Mouse (Mus musculus): ENCODE results near the gene Ddx24. TPM values are rescaled to one million over a fixed set of nuclear protein-coding genes. Genes with fewer than 3 reads are reported as not detected.

The Ddx24 gene
- polyA plus RNA-seq, 1 experiment from 2014 or later = 76.7 TPM

DNA sequence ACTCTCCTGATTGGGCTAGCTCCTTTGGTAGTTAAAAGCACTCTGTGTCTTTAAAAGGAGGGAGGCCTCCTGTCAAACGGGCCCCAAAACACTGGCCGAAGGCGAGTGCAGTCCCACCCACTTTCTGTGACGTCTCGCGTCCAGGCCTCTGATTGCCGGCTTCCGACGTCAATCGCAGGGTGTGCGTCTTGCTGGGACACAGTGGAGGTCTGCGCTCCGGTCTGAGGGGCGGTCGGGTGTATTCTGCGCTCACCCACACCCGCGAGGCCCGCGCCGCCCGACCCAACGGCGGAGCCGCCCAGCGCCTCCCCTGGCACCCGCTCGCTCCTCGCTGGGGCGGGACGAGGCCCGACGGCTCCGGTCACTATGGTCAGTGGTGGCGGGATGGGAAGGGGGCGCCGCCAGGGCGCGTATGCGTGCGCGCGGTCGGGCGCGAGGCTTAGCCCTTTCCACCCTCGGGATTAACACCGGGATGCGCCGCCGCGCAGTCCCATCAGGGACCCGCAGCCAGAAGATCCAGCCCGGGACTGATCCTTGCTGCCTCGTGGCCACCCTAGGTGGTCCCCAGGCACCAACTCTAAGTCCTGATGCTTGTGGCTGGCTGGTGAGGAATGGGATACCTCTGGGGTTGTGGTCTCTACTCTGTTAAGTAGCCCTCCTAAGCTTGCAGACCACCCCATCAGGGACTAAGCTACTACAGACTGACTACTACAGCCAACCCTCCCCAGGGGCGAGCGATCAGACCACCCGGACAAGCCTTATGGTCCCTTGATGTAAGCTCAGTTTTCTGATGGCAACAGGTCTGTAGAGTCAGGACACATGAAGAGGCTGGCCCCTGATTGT is 36.9 kb downstream of the Ddx24 start, which contains the start of gene Otub2:
Gene Otub2 (plus strand): TSS at position 178 of the 843 bp plus-strand sequence.
- peak; percentile 99 for ATAC-seq (ENCODE audit: borderline replicate concordance, extremely low read depth, low FRiP score, low TSS enrichment)
- Histone ChIP-seq H3K27me3 (no peaks in the 10 kb centered on the region), H3K4me2 (peak within 1 kb of the TSS; percentile 72), H3K27ac (no peak within 1 kb of the TSS), H3K9me3 (no peaks in the 10 kb centered on the region), H3K4me3 (peak within 1 kb of the TSS; percentile 83), H3K9ac (peak within 1 kb of the TSS; percentile 64), H3K36me3 (no peaks in the 10 kb centered on the region), H3K4me1 (peaks cover 13% of the 10 kb centered on the region)
- under 1% methylated on average over 58 of the region's 58 CpGs for WGBS

GRCm38 (mm10) chr12:103380226-103380625 is 45.4 kb downstream of the Ddx24 start:
- WGBS = 84% methylated on average over 4 of the region's 4 CpGs
- no peak overlapping the region for H3K4me3 ChIP-seq
- H3K9me3 ChIP-seq = no peaks in the 10 kb centered on the region
- no peaks in the 10 kb centered on the region for H3K36me3 ChIP-seq
- no peaks in the 10 kb centered on the region for H3K27me3 ChIP-seq
- no peaks in the 10 kb centered on the region for H3K4me1 ChIP-seq
- H3K9ac ChIP-seq = no peak overlapping the region
- no peak for ATAC-seq (ENCODE audit: borderline replicate concordance, extremely low read depth, low FRiP score, low TSS enrichment)
- H3K4me2 ChIP-seq = no peak overlapping the region
- H3K27ac ChIP-seq = no peak overlapping the region

DNA sequence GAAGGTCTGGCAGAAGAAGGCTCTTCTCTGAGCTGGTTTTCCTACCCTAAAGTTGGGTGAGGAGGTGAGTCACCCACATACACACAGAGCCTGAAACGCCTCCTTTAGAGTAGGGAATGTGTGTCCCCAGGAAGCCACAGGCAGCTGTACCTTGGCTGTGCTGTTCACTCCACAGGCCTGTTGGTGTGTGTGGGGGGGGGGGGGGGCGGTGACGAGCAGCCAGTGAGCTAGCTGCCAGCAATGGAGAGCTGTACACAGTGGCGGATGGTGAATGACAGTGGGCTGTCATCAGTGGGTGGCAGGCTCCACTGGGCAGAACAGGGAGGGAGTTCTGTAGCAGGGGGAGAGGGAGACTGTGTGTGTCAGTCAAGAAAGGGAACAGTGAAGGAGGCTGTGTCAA is 48.9 kb downstream of the Ddx24 start:
- Histone ChIP-seq H3K4me1 (no peaks in the 10 kb centered on the region), H3K9ac (no peak overlapping the region), H3K27me3 (no peaks in the 10 kb centered on the region), H3K4me3 (no peak overlapping the region), H3K9me3 (no peaks in the 10 kb centered on the region), H3K36me3 (no peaks in the 10 kb centered on the region), H3K4me2 (no peak overlapping the region), H3K27ac (no peak overlapping the region)
- WGBS = 67% methylated on average over 4 of the region's 4 CpGs
- ATAC-seq (ENCODE audit: borderline replicate concordance, extremely low read depth, low FRiP score, low TSS enrichment) = no peak

DNA sequence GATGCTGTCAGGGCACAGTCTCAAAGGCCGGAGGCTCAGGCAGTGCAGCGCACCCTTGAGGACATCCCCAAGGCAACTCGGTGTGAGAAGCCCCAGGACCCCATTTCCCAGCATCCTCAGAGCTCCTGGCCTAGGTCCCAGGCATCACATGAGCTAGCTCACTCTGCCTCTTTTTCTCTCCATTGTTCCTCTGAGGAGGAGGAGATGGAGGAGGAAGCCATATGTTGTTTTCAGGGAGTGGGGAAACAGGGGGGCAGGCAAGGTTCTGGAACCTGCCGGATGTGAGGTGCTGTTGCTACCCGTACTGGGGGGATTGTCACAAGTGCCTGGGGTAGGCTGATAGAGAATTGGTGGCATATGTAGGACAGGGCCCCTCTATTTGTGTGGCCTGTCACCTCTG is 49.5 kb downstream of the Ddx24 start:
- H3K36me3 ChIP-seq = no peaks in the 10 kb centered on the region
- H3K4me3 ChIP-seq = no peak overlapping the region
- H3K9ac ChIP-seq = no peak overlapping the region
- 59% methylated on average over 5 of the region's 5 CpGs for WGBS
- no peaks in the 10 kb centered on the region for H3K4me1 ChIP-seq
- ATAC-seq (ENCODE audit: borderline replicate concordance, extremely low read depth, low FRiP score, low TSS enrichment) = no peak
- H3K4me2 ChIP-seq = no peak overlapping the region
- no peaks in the 10 kb centered on the region for H3K9me3 ChIP-seq
- H3K27ac ChIP-seq = no peak overlapping the region
- no peaks in the 10 kb centered on the region for H3K27me3 ChIP-seq

DNA sequence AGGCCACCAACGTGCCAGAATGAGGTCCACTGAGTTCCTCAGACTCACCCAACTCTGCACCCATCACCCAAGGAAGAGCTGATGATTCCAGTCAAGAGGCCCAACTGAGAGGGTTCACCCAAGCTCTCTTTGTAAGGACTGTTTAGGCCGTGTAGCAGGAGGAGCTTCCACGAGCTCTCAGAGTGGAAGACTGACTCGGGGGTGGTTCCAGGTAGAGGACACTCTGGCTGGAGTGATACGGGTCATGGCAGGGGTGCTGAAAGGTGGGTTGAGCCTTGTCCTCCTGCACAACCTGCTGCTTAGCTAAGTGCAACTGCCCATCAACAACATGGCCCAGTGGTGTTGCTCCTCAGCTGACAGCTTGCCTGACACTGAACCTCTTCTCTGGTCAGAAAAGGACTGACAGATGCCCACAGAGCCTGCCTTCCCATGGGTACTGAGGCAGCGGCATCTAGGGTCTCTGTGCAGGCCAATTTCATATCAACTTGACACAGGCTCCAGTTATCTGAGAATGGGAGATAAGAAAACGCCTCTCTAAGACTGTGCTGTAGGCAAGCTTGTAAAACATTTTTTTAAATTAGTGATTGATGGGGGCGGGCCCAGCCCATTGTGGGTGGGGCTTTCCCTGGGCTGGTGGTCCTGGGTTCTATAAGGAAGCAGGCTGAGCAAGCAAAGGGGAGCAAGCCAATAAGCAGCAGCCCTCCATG is 51.9 kb downstream of the Ddx24 start:
- Histone ChIP-seq H3K27ac (no peak overlapping the region), H3K4me1 (no peaks in the 10 kb centered on the region), H3K4me3 (no peak overlapping the region), H3K9ac (no peak overlapping the region), H3K4me2 (no peak overlapping the region), H3K9me3 (no peaks in the 10 kb centered on the region), H3K27me3 (no peaks in the 10 kb centered on the region), H3K36me3 (no peaks in the 10 kb centered on the region)
- ATAC-seq (ENCODE audit: borderline replicate concordance, extremely low read depth, low FRiP score, low TSS enrichment) = no peak
- WGBS = 56% methylated on average over 8 of the region's 8 CpGs

GRCm38 (mm10) chr12:103371711-103372110 is 53.9 kb downstream of the Ddx24 start:
- Histone ChIP-seq H3K4me2 (no peak overlapping the region), H3K9me3 (no peaks in the 10 kb centered on the region), H3K4me1 (no peaks in the 10 kb centered on the region), H3K36me3 (no peaks in the 10 kb centered on the region), H3K27ac (no peak overlapping the region), H3K4me3 (no peak overlapping the region), H3K9ac (no peak overlapping the region), H3K27me3 (peaks cover 4% of the 10 kb centered on the region; the same call in 1 of the 2 replicates)
- no peak for ATAC-seq (ENCODE audit: borderline replicate concordance, extremely low read depth, low FRiP score, low TSS enrichment)
- WGBS = 27% methylated on average over 6 of the region's 6 CpGs

DNA sequence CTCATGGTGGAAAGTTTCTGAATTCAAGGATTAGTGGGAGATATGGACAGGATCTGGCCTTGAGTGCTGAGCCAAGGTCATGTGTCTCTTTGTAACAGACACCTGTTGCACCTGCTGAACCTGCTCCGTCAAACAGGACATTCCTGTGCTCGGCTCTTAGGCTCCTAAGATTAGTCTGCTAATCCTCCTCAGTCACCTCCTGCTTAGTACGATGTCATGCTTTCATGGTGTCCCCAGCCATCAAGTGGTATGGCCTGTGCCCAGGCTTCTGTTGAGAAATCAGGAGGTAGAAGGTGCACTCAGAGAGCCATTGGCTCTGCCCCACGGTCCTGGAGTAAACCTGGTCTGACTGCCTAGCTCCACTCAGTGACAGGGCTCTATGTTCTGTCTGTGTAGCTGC is 54.8 kb downstream of the Ddx24 start:
- H3K27me3 ChIP-seq = peaks cover 4% of the 10 kb centered on the region; the same call in 1 of the 2 replicates
- no peaks in the 10 kb centered on the region for H3K4me1 ChIP-seq
- H3K27ac ChIP-seq = no peak overlapping the region
- no peak overlapping the region for H3K9ac ChIP-seq
- ATAC-seq (ENCODE audit: borderline replicate concordance, extremely low read depth, low FRiP score, low TSS enrichment) = no peak
- WGBS = 51% methylated on average over 4 of the region's 4 CpGs
- no peaks in the 10 kb centered on the region for H3K9me3 ChIP-seq
- H3K4me2 ChIP-seq = no peak overlapping the region
- no peak overlapping the region for H3K4me3 ChIP-seq
- H3K36me3 ChIP-seq = no peaks in the 10 kb centered on the region

- Histone ChIP-seq H3K4me2 (no peak overlapping the region), H3K36me3 (no peaks in the 10 kb centered on the region), H3K9ac (no peak overlapping the region), H3K4me3 (no peak overlapping the region), H3K27me3 (peaks cover 4% of the 10 kb centered on the region; the same call in 1 of the 2 replicates), H3K27ac (no peak overlapping the region), H3K9me3 (no peaks in the 10 kb centered on the region), H3K4me1 (no peaks in the 10 kb centered on the region)
- no peak for ATAC-seq (ENCODE audit: borderline replicate concordance, extremely low read depth, low FRiP score, low TSS enrichment)
- 33% methylated on average over 2 of the region's 2 CpGs for WGBS
These were observed 56.9 kb downstream of the Ddx24 start for GRCm38 (mm10) chr12:103368777-103369176.

DNA sequence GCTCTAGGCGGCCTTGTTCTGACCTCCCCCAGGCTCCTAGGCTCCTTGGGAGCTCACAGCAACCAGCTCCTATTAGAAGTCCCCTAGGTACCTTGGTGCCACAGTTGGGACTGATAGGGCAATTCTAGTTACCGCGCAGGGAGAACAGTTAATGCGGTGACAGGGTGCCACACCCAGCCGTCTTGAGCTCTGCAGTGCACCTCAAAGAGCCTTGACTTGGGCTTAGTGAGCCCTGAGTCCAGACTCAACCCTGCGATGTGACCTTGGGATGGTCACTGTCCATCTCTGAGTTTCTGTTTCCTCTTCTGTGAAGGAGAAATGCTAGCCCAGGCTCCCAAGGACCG is 57.3 kb downstream of the Ddx24 start:
- H3K4me2 ChIP-seq = no peak overlapping the region
- no peak for ATAC-seq (ENCODE audit: borderline replicate concordance, extremely low read depth, low FRiP score, low TSS enrichment)
- WGBS = 74% methylated on average over 7 of the region's 7 CpGs
- no peaks in the 10 kb centered on the region for H3K9me3 ChIP-seq
- H3K4me3 ChIP-seq = no peak overlapping the region
- H3K4me1 ChIP-seq = no peaks in the 10 kb centered on the region
- H3K36me3 ChIP-seq = no peaks in the 10 kb centered on the region
- H3K9ac ChIP-seq = no peak overlapping the region
- H3K27me3 ChIP-seq = peaks cover 4% of the 10 kb centered on the region; the same call in 1 of the 2 replicates
- no peak overlapping the region for H3K27ac ChIP-seq

- H3K9me3 ChIP-seq = no peaks in the 10 kb centered on the region
- H3K27ac ChIP-seq = no peak overlapping the region
- no peaks in the 10 kb centered on the region for H3K36me3 ChIP-seq
- no peak overlapping the region for H3K9ac ChIP-seq
- ATAC-seq (ENCODE audit: borderline replicate concordance, extremely low read depth, low FRiP score, low TSS enrichment) = 0 out of 2 replicates have a peak, but pooled peaks have one; percentile 64
- H3K27me3 ChIP-seq = peaks cover 4% of the 10 kb centered on the region; the same call in 1 of the 2 replicates
- WGBS = 15% methylated on average over 18 of the region's 18 CpGs
- H3K4me2 ChIP-seq = no peak overlapping the region
- H3K4me1 ChIP-seq = no peaks in the 10 kb centered on the region
- no peak overlapping the region for H3K4me3 ChIP-seq
These were observed 57.9 kb downstream of the Ddx24 start for GRCm38 (mm10) chr12:103367620-103368325.

DNA sequence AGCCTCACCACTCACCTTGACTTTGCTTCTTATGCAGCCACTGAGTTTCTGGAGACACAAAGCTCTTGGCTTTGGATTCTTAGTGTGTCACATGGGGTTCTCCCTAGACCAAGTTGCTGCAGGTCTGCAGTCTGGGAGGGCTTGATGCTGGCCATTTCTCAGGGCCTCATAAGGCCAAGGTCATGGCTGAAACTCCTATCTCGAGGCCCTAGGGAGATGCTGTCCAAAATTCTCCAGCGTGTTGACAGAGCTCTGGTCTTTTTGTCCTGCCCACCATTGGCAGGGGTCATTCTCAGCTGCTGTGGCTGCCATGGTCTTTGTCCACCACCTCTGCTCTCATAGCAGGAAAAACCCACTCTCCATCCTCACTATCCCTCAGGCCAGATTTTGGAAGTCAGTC is 58.5 kb downstream of the Ddx24 start:
- H3K36me3 ChIP-seq = no peaks in the 10 kb centered on the region
- H3K9me3 ChIP-seq = no peaks in the 10 kb centered on the region
- no peaks in the 10 kb centered on the region for H3K4me1 ChIP-seq
- WGBS = 58% methylated on average over 2 of the region's 2 CpGs
- H3K9ac ChIP-seq = no peak overlapping the region
- no peak overlapping the region for H3K4me3 ChIP-seq
- H3K27me3 ChIP-seq = peaks cover 4% of the 10 kb centered on the region; the same call in 1 of the 2 replicates
- no peak for ATAC-seq (ENCODE audit: borderline replicate concordance, extremely low read depth, low FRiP score, low TSS enrichment)
- H3K4me2 ChIP-seq = no peak overlapping the region
- H3K27ac ChIP-seq = no peak overlapping the region

GRCm38 (mm10) chr12:103362336-103362735 is 63.3 kb downstream of the Ddx24 start:
- 67% methylated on average over 3 of the region's 3 CpGs for WGBS
- H3K27me3 ChIP-seq = no peaks in the 10 kb centered on the region
- no peak for ATAC-seq (ENCODE audit: borderline replicate concordance, extremely low read depth, low FRiP score, low TSS enrichment)
- no peak overlapping the region for H3K4me3 ChIP-seq
- H3K4me1 ChIP-seq = no peaks in the 10 kb centered on the region
- H3K4me2 ChIP-seq = no peak overlapping the region
- H3K9ac ChIP-seq = no peak overlapping the region
- no peaks in the 10 kb centered on the region for H3K36me3 ChIP-seq
- no peak overlapping the region for H3K27ac ChIP-seq
- no peaks in the 10 kb centered on the region for H3K9me3 ChIP-seq
